Mouse (Mus musculus): ENCODE results near the gene Ppm1g.
A peak's percentile ranks its signal among the peaks of the same experiment; 100 is the strongest.

Gene Ppm1g

DNA sequence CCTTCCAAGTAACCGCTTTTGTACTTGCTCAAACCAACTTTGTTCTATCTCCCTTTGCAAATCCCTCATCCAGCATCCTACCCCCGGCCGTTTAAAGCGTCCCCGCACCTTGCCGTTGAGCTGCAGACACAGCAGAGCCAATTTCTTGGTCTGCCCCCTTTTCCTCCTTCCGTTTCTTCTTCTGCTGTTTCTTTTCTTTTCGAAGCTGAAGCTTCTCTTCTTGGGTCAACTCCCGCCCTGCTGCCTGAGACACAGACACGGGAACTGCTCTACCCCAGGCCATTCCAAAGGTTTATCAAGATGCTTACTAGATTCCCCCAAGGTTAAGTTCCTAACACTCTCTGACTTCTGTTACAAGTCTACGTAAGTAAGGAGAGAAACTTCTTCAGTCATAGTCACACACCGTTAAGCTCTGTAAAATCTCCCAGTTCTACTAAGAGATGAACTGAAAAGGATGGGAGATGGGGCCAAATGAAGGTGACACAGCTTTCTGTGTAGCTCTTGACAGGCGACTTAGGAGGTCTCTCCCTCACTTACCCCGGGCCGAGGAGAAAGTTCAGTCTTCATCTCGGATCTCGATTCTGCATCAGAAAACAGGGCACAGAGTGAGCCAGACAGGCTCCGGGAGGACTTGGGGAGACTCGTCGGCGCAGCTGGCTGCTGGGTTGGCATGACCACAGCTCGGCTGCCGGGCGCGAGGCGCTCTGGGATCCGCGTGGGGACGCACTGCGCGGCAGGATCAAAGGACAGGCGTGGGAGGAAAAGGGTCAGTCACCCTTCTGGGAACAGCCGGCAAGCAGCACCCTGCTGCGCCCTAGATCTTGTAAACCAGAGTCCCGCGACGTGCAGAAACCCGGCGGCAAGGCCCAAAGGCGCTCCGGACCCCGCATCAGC is 28.2 kb downstream of the Ppm1g start:
- DNase-seq (ENCODE audit: low spot score), result no peak

DNA sequence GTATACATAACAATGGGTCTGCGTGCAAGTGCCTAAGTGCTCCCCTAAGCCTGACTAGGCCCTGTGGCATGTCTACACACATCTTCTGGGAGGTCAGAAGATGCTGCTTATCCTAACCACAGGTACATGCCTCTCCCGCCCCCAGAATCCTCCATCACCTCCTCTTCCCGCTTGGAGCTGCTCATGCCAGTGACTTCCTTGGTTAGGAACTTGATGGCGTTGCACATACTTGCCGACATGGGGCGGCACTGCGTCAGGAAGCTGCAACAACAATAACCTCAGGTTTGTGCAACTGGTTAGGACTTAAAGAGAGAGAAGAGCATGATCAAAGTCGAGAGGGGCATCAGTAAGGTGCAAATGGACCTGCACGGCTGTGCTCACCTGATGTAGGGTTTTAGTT is 30.3 kb downstream of the Ppm1g start:
- DNase-seq (ENCODE audit: low spot score), result no peak

- DNase-seq (ENCODE audit: low spot score), result no peak
These were observed 32.2 kb downstream of the Ppm1g start for GRCm38 (mm10) chr5:31188223-31188840.

DNA sequence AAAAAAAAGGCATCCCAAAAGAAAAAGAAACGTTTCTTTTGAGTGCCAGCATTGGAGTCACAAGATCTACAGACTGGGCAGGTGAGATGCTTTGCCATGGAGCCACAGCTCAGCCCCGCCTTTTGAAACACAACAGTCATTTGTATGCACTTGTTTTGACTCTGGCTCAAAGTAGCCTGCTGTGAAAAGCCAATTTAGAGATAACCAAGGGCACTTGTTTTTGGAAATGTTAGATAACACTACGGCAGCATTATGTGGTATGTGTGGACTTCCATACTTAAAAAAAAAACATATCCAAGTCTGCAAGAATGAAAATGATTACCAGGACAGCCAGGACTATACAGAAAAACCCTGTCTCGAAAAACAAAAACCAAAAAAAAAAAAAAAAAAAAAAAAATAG is 36.8 kb downstream of the Ppm1g start:
- no peak for DNase-seq (ENCODE audit: low spot score)

DNA sequence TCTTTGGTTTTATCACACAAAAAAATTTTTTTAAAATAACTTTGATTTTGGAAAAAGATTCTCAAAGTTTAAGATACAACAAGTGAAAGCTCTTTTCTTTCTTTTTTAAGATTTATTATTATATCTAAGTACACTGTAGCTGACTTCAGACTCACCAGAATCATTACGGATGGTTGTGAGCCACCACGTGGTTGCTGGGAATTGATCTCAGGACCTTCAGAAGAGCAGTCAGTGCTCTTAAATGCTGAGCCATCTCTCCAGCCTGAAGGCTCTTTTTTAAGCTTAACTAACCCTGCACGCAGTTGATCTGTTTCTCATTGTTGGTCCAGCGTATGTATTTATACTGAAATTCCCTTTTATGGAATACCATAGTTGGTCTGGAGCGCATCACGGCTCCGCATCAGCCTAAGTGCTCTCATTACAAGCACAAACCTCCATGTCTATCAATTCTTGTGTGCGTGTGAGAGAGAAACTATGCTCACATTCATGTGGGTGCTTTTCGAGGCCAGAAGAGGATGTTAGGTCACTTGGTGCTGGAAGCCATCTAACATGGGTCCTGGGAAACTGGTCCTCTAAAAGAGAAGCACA is 39.2 kb downstream of the Ppm1g start:
- no peak for DNase-seq (ENCODE audit: low spot score)

GRCm38 (mm10) chr5:31179766-31180630 is 40.5 kb downstream of the Ppm1g start, which contains the start of the genes Gm29609 and Gtf3c2:
Gm29609 (minus strand) TSS chr5:31179911.
Gtf3c2 (minus strand) TSS chr5:31180144.
- DNase-seq (ENCODE audit: low spot score), result peak; percentile 95

DNA sequence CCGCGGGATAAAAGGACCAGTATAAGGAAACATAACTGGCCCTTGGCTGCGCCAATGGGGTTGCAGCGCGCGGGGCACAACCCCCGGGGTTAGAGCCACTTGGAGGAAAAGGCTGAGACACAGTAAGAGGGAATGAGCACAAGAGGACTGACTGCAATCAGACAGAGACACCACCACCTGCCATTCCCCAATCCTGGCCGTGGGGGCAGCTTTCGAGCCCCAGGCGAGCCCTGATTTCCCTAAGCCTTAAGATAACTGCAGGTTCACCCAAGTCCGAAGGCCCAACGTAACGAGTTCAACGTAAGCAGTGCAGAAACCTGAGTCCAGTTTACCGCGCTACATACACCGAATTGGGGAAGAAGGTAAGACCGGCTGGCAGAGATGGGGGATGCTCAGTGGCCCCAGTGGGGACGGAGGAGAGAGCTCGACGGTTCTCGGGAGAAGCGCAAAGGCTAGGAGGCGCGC is 41.2 kb downstream of the Ppm1g start:
- DNase-seq (ENCODE audit: low spot score), result no peak

DNA sequence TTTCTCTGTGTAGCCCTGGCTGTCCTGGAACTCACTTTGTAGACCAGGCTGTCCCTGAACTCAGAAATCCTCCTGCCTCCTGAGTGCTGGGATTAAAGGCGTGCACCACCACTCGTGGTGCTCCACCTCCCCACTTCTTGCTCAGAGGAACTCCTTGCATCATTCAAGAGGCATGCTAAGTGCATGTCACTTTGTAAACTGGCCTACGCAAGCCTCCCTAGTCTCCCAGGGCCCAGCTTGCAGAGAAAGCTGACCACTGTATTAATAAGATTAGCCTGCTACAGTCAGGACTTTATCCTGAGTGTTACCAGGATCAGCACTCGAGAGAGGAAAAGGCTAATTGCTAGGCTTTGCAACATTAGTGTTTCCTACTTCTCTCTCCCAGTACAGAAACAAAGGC is 51.9 kb downstream of the Ppm1g start:
- DNase-seq (ENCODE audit: low spot score), result no peak

DNA sequence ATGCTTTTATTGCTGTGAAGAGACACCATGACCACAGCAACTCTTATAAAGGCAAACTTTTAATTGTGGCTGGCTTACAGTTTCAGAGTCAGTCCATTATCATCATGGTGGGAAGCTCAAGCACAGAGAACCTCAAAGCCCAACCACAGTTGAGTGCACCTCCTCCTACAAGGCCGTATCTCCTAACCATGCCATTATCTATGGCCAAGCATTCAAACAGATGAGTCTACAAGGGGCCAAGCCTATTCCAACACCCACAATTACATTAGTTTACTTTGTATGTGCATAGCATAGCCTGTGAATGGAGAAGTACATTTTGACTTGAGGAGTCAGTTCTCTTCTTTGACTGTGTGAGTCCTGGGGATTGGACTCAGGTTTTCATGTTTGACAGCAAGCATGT is 55.6 kb downstream of the Ppm1g start:
- DNase-seq (ENCODE audit: low spot score), result no peak

GRCm38 (mm10) chr5:31162462-31162861 is 58.0 kb downstream of the Ppm1g start:
- DNase-seq (ENCODE audit: low spot score), result no peak

- peak; percentile 71 for DNase-seq (ENCODE audit: low spot score)
These were observed 66.3 kb downstream of the Ppm1g start, which contains the start of gene Mpv17 for GRCm38 (mm10) chr5:31154152-31154553. Mpv17 (minus strand) TSS chr5:31154251.

DNA sequence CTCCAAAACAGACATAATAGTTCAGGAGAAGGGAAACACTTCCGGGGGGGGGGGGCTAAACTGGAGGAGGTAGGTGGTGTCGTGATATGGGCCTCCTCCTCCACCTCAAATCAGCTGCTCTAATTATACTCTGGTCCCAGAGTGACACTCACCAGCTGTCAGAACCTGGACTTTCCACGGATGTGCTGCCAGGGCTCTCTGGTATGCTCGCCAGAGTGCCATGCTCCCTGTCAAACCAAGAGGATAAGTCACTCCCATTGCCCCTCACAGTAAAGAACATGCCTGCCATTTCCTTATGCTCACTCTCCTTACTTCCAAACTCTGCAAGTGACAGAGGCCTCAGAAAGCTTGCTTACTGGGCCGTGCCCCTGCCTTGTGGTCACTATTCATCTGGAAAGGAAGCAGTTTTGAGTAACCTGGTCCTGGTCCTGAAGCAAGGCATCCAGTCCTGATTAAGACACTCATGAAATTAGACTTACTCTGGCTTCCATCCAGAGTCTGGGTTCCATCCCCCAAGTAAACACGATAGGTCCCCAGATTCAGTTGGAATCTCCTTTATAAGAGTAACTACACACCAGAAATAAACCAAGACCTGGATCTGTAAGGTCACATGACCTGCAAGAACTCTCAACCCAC is 66.9 kb downstream of the Ppm1g start:
- no peak for DNase-seq (ENCODE audit: low spot score)
